Mouse (Mus musculus) lung, postnatal 10 days (tissue): Measurements from ENCODE around the gene Dok3.

Source experiments
- DNase-seq: peaks from one replicate; pipeline ENCODE4 v3.0.0; 2021

Gene Dok3

GRCm38 (mm10) chr13:55474621-55475069 is 54.5 kb downstream of the Dok3 start:
- peak; percentile 51 for DNase-seq

GRCm38 (mm10) chr13:55473961-55474360 is 55.1 kb downstream of the Dok3 start:
- no peak for DNase-seq
